Mouse (Mus musculus) 3134 (cell line): ENCODE results near the gene Prkcsh.
A peak's percentile ranks its signal among the peaks of the same experiment; 100 is the strongest.

Source experiments
- DNase-seq: peaks from one replicate; pipeline ENCODE4 v3.0.0-alpha.2; 2011; ENCODE audit warnings: low spot score; ENCODE audit not compliant: insufficient read length; ENCODE audit errors: extremely low read depth

The Prkcsh gene

DNA sequence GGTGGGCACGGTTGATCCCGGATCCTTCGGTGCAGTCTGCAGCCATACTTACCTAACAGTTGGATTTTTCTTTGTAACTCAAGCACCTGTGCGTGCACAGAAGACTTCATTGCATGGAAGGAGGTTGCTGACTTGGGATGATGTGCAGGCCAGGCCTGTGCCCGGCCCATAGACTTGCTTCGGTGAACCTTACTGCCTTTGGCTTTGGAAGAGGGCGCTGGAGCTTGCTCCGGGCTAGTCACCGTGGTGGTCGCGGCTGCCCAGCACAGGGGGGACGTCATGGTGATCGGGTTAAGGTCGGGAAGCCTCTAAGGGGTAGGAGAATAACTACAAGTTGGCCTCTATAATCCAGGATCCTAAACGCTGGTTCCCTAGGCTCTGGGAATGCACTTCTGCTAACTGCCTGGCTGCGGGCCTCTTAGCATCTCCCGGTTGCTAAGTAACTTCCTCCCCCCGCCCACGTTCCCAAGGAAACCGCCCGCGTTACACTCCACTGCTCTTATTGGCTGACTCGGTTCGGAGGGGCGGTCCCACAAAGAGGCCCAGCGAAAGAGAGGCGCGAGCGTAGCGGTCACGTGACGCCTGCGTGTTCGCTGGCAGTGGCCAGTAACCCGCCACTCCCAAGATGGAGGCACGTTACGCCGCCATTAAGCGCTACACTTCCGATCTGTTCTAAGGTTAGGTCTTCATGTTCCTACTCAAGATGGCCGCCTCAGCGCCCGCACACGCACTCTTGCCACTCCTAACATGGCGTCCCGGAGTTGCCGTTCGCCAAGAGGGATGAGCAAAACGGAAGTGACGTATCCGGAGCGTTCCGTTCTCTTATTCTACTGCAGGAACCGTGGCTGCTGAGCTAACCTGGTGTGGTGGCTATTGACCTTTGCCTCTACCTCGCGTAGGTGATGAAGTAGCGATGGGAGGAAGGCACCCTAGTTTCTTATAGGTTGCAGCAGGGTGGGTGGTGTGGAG, at the start of gene Prkcsh, which contains the start of gene Ccdc151:
TSS of gene Prkcsh (plus strand) at position 613 of the 969 bp plus-strand sequence.
TSS of gene Ccdc151 (minus strand) at position 441 of the 969 bp plus-strand sequence.
- peak; percentile 99 for DNase-seq

DNA sequence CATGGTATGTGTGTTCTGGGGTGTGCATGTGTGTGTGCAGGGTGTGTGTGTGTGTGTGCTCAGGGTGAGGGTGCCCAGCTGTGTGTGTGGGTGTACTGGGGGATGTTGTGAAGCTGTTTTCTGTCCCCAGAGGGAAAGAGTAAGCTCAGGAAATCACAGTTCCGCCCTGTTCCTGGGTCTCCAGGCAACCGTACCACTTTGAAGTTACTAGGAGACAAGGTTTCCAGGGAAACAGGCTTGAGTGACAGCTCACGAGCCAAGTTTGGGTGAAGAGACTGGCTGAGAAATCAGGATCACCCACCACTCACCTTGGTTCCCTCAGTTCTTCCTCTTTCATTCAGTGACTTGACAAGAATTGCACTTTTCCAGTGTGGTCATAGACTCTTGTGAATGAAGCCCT, 49.0 kb upstream of the Prkcsh start:
- no peak for DNase-seq

DNA sequence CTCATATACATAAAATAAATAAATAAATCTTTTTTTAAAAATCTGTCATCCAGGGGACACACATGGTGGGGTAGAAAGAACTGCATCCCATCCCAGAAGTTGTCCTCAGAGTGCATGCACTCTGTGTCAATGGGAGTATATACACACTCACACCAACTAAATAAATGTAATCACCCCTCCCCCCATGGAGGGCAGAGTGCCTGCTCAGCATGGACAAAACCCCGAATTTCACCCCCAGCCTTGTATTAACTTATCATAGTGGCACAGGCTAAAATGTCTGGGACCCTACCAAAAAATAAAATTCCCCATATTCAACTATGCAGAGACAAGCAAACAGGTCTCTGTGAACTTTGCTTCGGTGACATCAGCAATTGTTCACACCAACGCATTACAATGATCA, 48.0 kb upstream of the Prkcsh start:
- no peak for DNase-seq

DNA sequence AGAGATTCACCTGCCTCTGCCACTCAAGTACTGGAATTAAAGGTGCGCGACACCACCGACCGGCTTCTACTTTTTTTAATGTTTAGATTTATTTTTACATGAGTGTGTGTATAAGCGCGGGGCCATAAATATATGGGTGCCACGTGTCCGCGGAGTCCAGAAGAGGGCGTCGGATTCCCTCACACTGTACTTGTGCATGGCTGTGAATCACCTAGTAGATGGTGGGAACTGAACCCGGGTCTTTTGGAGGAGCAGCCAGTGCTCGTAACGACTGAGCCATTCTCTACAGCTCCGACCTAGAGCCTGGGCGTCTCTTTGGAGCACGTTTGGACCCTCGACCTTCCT, 47.4 kb upstream of the Prkcsh start:
- no peak for DNase-seq

DNA sequence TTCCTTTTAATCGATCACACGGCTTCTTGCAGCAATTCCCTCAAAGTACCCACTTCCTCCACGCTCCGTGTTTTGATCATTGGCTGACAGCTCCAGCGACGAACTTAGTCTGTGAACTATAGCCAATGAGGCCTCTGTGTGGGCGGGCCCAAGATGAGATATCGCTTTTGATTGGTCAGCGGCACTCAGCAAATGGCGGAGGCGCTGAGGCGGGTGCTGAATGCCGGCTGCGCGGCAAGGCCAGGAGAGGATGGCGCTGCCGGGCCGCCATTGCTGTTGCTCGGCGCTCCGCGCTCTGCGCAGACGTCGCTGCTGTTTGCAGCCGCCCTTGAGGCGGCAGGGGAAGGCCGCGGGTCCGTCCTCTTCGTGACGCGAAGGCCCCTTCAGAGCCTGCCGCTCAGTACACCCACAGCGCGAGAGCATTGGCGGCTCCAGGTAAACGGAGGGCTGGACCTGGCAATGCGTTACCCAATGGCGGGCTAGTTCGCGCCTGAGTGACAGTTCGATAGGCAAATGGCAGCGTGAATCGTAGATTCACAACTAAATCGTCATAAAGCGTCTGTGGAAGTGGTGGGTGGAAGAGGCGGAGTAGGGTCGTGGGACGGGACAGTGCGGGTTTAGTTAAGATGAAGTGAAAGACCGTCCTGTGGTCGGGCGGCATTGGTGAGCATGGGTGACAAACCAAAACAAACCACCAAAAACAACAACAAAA, 46.9 kb upstream of the Prkcsh start, which contains the start of gene Swsap1:
TSS of gene Swsap1 (plus strand) at position 186 of the 712 bp plus-strand sequence.
- peak; percentile 96 for DNase-seq

DNA sequence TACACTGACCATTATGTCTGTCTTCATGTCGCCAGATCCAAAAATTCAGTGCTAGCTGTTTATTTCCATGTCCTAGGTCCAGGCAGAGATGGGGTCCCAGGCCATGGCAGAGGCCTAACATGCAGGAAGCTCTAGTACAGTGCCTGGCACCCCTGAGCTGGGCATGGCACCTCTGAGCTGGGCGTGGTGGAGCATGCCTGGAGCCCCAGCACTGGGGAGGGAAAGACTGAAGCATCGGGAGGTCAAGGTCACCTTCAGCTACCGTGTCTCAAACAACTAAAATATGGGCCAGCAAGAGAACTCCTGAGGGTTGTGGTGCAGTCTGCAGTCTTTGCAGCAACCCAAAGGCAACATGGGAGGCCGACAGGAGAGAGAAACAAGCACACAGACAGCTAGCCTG, 44.2 kb upstream of the Prkcsh start:
- DNase-seq = no peak

DNA sequence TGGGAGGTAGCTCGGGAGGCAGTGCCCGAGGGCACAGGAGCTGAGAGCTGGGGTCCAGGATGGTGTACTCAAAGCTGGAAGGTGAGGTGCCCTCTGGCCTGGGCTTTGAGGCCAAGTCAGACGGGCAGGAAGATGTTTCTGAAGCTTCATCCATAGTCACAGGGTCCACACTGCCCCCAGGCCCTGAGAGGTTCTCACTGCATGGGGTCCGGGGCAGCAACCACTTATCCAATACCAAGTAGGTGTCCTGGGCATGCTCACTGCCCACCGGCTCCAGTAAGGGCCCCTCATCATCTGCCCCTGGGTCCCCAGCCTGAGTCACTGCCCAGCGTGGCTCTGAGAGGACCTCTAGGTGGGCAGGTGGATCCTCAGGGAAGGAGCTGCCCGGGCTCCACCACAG, 43.4 kb upstream of the Prkcsh start:
- no peak for DNase-seq

DNA sequence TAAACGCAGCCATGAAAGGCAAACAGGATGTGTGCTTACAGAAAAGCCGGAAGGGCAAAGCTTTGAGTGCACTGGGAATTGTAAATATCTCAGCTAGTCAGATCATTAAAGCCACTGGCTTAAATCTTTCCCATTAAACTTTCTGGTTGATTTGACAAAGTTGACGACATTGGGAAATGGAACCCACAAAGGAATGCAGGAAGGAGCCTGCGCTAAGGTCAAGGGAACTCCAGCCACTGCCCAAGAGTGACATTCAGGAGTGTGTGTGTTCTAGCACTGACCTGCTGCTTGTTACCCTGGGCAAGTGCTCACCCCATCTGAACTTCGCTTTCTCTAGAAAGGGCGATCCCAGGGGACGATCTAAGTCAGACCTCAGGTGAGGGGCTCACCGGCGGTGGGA, 42.5 kb upstream of the Prkcsh start:
- DNase-seq = no peak

DNA sequence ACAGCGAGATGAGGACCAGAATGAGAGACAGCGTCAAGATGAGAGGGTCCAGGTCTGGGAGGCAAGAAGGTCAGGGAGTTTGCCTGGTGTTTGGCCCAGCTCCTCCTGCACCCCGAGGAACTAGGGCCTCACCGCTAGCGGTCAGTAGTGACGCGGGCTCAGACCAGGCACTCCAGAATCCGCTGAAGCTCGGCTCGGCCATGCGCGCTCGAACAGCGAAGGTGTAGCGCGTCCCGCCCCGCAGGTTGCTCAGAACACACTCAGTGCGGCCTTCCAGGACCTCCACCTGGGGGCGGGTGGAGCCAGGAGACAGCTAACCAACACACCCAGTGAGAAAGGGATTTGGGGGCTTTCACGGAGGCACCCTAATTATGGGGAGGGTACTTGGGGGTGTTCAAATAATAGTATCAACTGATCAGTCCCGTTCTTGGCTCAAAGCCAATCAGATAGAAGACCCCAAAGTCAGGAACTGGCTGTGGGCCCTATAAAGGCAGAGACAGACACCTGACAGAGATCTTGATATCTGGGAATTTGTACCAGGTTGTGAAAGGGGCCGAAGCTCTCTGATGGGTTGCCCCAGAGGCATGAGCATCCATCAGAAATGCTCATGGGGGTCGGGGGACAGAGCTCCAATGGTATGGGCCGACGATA, 41.9 kb upstream of the Prkcsh start:
- no peak for DNase-seq

DNA sequence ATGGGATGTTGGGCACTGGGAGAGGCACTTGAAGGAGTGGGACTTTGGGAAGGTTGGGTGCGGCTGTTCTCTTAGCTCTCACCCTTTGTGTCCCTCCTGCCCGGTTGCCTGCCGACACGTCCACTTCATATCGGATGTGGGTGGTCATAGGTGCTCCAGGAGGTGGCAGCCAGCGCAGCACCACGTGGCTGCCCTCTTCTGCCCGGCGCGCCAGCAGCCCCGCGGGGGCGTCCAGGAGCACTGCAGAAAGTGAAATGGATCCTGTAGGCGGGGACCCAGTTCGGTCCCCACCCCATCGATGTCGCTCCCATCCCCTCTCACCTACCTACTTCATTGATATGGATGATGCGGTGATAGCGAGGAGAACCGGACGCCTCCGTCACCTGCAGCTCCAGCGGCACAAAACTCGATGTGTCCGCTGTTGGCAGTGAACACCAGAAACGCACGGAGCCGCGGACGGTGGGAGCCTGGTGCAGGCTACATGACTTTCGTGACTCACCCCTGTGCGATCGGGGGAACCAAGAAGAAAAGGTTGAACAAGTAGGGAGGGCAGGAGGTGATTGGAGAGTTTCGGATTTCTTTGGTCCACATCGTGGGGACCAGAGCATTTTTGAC, 41.1 kb upstream of the Prkcsh start:
- no peak for DNase-seq

DNA sequence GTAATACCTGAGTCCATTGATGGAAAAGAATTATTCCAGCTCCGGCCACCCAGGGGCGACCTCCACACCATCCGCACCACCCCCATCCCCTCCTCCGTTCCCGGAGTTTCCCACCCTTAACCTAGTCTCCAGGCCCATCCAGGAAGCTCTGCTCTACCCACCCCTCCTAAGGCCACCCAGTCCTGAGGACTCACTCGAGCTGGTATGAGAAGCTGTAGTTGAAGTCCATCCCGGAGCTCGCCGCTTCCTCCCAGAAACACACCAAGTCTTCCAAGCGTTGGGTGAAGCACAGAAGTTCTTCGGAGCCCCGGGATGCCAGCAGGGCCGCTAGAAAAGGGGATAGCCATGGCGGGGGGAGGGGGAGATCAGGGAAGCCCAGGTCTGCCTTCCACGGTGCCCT, 40.6 kb upstream of the Prkcsh start:
- DNase-seq = no peak

DNA sequence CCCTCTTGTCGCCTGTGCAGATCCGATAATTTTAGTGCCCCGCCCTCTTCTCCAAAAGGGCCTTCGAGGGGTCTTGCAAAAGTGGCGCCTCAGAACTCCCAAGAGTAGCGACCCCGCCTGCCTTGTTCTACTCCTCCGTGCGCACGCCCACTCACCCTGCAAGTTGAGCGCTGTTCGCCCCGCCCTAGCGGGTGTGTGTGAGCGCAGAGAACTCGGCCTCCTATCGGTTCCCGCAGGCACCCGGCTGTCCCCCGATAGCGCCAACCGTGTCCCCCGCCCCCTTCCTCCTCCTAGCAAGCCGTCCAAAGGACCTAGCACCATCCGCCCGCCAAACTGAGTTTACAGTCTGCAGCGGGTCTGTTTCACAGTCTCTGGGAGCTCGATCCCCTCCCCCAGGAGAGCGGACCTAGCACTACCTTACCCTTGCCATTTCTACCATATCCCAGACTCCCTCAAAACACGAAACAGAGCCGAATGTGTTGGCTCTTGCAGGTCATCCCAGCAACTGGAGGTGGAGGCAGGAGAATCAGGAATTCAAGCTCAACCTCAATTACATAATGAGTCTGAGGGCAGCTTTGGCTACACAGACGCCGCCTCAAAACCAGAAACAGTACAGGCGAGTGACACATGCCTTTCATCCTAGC, 40.1 kb upstream of the Prkcsh start:
- no peak for DNase-seq

DNA sequence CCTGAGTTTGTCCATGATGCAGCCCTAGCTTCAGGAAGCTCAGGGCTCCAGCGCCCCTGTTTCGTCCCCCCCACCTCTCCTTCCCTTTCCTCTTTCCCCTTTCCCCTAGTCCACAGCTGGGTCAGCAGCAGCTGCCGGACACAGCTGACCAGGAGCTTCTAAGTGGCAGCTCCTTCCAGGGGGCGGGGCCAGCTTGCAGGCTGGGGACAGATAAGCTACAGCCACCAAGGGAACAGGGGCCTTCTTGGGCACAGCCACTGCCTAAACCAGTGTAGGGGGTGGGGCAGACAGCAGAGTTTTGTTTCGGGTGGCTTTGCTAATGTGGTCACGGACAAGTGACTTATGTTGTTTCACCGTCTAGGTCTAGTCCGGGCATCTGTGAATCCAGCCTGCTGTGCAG, 39.2 kb upstream of the Prkcsh start, which contains the start of gene Epor:
TSS of gene Epor (minus strand) at position 90 of the 400 bp plus-strand sequence.
- no peak for DNase-seq

DNA sequence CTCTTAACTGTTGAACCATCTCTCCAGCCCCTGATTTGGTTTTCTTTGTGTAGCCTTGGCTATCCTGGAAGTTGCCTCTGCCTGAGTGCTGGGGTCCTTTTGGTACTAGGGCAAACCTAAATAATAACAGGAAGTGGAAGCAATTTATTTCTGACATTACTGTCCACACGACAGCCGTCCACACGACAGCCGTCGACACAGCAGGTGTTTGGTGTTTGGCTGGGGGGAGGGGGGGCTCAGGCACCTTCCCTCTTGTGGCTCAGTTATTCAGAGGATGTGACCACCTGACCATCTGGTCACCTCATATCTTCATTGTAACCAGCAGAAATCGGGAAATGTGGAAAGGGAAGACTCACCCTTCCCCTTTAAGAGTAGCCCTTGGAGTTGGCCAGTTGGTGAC, 33.7 kb upstream of the Prkcsh start:
- no peak for DNase-seq

DNA sequence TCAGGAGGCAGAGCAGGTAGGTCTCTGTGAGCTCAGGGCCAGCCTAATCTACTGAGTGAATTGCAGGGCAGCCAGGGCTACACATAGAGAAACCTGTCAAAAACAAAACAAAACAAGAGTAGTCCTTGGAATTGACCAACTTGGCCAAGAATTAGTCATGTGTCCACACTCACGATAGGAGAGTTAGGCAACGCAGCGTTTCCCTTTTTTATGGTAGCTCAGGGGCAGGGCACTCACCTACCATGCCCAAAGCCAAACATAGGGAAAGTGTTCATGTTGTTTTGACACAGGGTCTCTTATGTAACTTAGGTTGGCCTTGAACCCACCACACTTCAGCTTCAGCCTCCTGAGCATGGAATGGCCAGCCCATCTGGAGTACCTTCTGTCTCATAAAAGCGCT, 33.3 kb upstream of the Prkcsh start:
- DNase-seq = no peak

DNA sequence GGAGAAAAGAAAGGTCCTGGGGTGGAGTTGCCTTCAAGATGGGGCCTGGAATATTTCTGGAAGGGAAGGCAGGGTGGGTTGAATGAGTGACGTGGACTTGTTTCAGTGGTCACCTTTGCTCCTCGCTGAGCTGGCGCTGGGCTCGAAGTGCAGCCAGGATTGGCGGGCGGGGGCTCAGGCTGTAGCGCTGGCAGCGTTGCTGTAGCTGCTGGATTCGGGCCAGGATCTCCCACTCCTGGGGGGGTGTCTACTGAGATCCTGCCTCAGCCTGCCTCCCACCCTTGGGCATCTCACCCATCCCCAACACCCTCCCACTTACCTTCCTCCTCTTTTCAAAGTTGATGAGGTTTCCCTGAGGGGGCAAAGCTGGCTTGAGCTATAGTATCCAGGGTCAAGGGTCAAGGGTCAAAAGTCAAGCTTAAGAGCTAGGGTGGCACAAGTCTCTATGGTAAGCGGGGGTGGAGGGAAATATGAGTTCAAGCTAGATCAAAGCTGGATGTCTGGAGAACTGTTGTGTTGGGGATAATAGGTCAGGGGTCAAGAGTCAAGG, 25.9 kb upstream of the Prkcsh start:
- no peak for DNase-seq

DNA sequence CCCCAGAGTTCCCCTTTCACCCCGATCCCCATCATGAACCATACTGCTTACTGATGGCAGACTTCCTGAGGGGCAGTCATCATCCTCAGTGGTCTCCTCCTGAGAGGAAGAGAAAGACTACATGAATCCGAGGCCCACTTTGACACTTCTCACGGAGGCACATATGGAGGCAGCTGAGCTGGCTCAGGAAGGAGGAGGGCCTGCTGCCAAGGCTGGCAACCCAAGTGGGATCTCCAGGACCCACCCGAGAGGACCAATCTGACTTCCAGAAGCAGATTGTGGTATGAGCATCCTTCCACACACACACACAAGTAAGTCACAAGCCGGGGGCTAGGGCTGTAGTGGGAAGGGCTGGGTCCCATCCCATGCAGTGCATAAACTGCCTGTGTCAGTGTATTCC, 25.3 kb upstream of the Prkcsh start:
- DNase-seq = no peak

DNA sequence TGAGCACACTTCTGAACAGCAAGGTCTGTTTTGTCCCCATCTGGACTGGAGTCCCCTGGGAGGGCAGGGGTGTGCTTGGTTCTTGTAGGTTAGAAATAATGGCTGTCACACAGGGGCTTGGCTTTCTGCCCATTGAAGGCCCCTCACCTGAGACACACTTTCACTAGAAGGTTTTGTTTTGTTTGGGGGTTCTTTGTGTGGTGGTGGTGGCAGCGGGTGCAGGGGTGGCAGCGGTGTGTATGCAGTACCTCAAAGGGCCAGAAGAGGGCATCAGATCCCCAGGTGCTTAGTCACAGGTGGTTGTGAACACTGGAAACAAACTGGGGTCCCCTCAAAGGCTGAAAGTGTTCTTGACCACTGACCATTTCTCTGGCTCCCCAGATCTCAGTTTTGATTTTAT, 24.6 kb upstream of the Prkcsh start:
- DNase-seq = no peak

DNA sequence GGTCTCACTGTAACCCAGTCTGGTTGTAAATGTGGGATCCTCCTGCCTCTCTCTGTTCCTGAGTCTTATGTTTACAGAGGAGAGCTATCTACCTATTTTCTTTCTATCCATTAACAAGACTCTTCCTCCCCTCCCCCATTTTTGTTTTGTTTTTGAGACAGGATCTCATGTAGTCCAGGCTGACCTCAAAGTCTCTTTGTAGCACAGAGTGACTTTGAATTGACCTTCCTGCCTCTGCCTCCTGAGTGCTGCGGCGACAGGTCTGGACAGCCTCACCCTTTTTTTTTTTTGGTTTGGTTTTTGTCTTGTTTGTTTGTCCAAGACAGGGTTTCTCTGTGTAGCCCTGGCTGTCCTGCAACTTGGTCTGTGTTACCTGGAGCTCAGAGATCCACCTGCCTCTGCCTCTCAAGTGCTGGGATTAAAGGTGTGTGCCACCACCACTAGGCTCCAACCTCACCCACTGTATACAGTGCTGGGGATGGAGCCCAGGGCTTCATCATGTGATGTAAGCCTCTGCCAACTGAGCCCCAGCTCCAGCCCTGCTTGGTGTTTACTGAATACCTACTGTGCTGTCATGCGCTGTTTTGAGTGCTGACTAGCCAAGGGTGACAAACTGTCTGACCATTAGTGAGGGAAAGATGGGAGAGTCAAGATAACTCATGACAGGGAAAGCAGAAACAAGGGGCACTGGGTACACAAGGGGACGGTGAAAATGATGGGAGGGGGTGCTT, 24.0 kb upstream of the Prkcsh start:
- no peak for DNase-seq
